Mouse (Mus musculus): Measurements from ENCODE around the gene Olfr211.

DNA sequence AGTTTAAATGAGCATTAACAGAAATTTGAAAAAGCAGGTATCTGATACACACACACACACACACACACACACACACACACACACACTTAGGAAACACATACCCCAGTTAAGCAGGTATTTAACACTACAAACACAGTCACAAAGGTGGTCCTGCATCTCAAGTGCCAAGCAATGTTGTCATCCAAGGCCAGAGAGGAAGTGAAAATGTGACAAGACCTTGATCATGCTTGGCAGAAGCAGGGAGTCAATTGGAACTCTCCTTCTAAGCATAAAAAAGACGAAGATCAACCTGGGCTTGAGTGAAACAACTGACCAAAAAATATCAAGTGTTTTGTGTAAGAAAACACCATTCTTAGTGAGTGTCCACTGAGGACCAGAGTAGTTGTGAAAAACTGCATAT, 7.1 kb downstream of the Olfr211 start:
- no peak for TF ChIP-seq CTCF (conservative IDR thresholded peaks at IDR 0.05; ENCODE audit: low read length)
- TF ChIP-seq NANOG (IDR thresholded peaks at IDR 0.05; ENCODE audit: borderline replicate concordance, low read length), result no peak
